Mouse (Mus musculus): ENCODE data around the gene Dnase1l1. TPM values are rescaled to one million over a fixed set of nuclear protein-coding genes. Genes with fewer than 3 reads are reported as not detected.

Gene Dnase1l1
- polyA plus RNA-seq, 1 experiment from 2014 or later = 26.2 TPM

DNA sequence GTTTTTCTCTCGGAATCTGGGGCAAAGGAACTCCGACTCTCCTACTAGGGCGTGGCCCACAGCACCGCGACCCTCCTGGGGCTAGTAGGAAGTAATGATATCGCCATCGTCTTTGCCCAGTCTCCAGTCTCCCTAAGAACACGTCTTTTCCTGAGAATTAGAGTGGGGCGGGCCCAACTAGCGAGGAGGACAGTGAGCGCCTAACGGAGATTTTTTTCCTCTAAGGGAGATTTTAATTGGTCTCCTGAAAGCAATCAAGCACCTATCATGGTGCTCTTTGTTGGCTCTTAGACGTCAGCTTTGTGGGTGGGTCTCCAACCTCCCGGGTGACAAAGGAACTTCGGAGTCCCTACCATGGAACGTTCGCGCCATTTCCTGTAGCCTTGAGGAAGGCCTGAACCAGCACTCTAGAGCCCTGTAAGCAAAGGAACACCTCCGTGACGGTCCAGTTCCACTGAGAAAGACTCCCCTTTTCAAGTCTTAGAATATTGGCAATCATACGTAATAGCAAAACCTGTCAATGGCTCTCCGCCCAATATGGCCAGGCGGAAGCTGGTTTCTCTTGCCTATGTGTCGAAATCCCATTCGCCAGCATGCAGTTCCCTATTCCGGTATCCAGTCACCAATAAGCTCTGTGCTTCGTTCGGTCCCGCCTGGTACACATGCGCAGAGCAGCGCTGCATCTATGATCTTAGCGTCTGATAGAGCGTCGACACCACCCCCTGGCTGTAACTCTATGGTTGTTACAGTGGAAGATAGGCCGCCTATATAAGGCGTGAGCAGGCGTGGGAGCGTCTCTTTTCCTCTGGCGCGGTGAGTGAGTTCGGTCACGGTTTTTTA, 11.9 kb downstream of the Dnase1l1 start, which contains the start of gene Rpl10:
TSS of gene Rpl10 (plus strand) at position 751 of the 840 bp plus-strand sequence.
- no peaks in the 10 kb centered on the region for H3K9me3 ChIP-seq (ENCODE audit: control insufficient read depth)
- WGBS = 20% methylated on average over 42 of the region's 42 CpGs
- peak; percentile 95 for ATAC-seq
- H3K9ac ChIP-seq (ENCODE audit: low read depth, low read length) = peak within 1 kb of the TSS; percentile 57
- peak within 1 kb of the TSS; percentile 56 for H3K4me3 ChIP-seq (ENCODE audit: low read depth, low read length)
- peak within 1 kb of the TSS; percentile 61 for H3K4me2 ChIP-seq (replicated peaks; ENCODE audit: low read depth)
- H3K27me3 ChIP-seq (replicated peaks; ENCODE audit: control insufficient read depth, insufficient read depth, low read length) = no peaks in the 10 kb centered on the region
- H3K4me1 ChIP-seq (replicated peaks; ENCODE audit: control insufficient read depth, insufficient read depth, low read length) = no peaks in the 10 kb centered on the region
- TF ChIP-seq CTCF (IDR thresholded peaks at IDR 0.05; ENCODE audit: low read depth) = peak; percentile 65
- H3K36me3 ChIP-seq (ENCODE audit: control insufficient read depth, insufficient read depth) = peaks cover 3% of the 10 kb centered on the region; the same call in 1 of the 2 replicates
- H3K27ac ChIP-seq (ENCODE audit: low read depth, low read length) = peak within 1 kb of the TSS; percentile 88

DNA sequence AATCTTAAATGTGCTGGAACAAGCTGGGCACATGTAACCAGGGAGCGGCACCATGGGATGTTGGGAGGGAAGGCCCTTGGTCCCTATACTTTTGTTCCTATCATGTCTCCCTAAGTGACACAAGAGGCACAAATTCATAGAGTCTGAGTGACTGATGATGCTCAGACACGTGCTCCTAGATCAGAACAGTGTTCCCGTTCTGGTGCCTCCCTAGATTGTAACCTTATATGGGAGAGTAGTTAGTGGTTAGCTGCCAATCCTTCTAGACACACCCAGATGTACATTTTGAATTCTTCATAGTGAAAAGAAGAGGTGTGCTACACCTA, 12.4 kb downstream of the Dnase1l1 start:
- whole genome bisulfite sequencing = 34% methylated on average over 3 of the region's 3 CpGs
- H3K27me3 ChIP-seq (replicated peaks; ENCODE audit: control insufficient read depth, insufficient read depth, low read length) = no peaks in the 10 kb centered on the region
- no peaks in the 10 kb centered on the region for H3K4me1 ChIP-seq (replicated peaks; ENCODE audit: control insufficient read depth, insufficient read depth, low read length)
- peaks cover 3% of the 10 kb centered on the region; the same call in 1 of the 2 replicates for H3K36me3 ChIP-seq (ENCODE audit: control insufficient read depth, insufficient read depth)
- peak overlapping the region; percentile 88 for H3K27ac ChIP-seq (ENCODE audit: low read depth, low read length)
- peak; percentile 31 for ATAC-seq
- H3K4me3 ChIP-seq (ENCODE audit: low read depth, low read length) = peak overlapping the region; percentile 36
- peak overlapping the region; percentile 61 for H3K4me2 ChIP-seq (replicated peaks; ENCODE audit: low read depth)
- H3K9ac ChIP-seq (ENCODE audit: low read depth, low read length) = peak overlapping the region; percentile 42; the same call in 1 of the 2 replicates
- no peak for TF ChIP-seq CTCF (IDR thresholded peaks at IDR 0.05; ENCODE audit: low read depth)
- H3K9me3 ChIP-seq (ENCODE audit: control insufficient read depth) = no peaks in the 10 kb centered on the region

DNA sequence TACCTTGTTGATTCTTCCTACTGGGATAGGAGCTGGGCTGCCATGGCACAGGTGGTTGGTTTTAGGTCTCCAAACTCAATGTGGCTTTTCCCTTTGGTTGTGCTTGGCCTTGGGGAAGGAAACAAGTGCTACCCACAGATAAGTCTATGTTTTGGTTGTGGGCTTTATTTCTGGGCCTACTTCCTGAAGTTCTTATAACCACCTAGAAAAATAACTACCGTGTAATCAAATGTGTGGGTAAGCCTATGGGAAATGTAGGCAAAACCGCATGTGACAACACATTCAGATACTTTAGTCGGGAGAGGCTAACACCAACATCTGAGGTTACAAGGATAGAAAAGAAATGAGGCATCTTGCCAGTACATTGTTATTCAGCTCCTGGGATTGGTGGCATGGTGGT, 24.4 kb downstream of the Dnase1l1 start:
- Histone ChIP-seq H3K27me3 (replicated peaks; ENCODE audit: control insufficient read depth, insufficient read depth, low read length) (no peaks in the 10 kb centered on the region), H3K9ac (ENCODE audit: low read depth, low read length) (no peak overlapping the region), H3K36me3 (ENCODE audit: control insufficient read depth, insufficient read depth) (0 out of 2 replicates have a peak, but pooled peaks cover 5% of the 10 kb centered on the region), H3K27ac (ENCODE audit: low read depth, low read length) (no peak overlapping the region), H3K4me2 (replicated peaks; ENCODE audit: low read depth) (no peak overlapping the region), H3K4me1 (replicated peaks; ENCODE audit: control insufficient read depth, insufficient read depth, low read length) (no peaks in the 10 kb centered on the region), H3K9me3 (ENCODE audit: control insufficient read depth) (no peaks in the 10 kb centered on the region), H3K4me3 (ENCODE audit: low read depth, low read length) (no peak overlapping the region)
- WGBS = 92% methylated on average over 3 of the region's 3 CpGs
- no peak for TF ChIP-seq CTCF (IDR thresholded peaks at IDR 0.05; ENCODE audit: low read depth)
- no peak for ATAC-seq

DNA sequence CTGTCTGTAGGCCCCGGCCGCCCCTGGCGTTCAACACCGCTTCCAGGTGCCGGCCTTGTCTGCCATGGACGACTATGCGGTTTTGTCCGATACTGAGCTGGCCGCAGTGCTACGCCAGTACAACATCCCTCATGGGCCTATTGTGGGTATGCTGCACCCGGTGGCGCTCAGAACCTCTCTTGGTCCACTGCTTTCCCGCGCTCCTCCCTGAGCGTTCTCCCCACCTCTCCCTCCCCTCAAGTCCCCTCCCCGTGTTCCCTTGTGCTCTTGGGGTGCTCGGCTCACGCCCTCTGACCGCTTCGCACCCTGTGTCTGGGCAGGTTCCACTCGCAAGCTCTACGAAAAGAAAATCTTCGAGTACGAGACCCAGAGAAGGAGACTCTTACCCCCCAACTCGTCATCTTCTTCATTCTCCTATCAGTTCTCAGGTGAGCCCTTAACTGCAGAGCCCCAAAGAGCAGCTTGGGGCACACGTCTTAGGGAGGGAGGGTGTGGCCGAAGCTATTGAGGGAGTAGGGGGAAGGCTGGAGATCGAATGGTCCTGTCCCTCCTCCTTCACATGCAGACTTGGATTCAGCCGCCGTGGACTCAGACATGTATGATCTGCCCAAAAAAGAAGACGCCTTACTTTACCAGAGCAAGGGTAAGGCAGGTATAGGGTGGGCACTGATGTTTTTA, 27.1 kb downstream of the Dnase1l1 start:
- H3K4me2 ChIP-seq (replicated peaks; ENCODE audit: low read depth) = peak overlapping the region; percentile 66
- ATAC-seq = peak; percentile 67
- peak overlapping the region; percentile 56 for H3K4me3 ChIP-seq (ENCODE audit: low read depth, low read length)
- peak overlapping the region; percentile 66 for H3K9ac ChIP-seq (ENCODE audit: low read depth, low read length)
- H3K9me3 ChIP-seq (ENCODE audit: control insufficient read depth) = no peaks in the 10 kb centered on the region
- WGBS = 21% methylated on average over 31 of the region's 31 CpGs
- H3K27ac ChIP-seq (ENCODE audit: low read depth, low read length) = peak overlapping the region; percentile 86
- no peaks in the 10 kb centered on the region for H3K4me1 ChIP-seq (replicated peaks; ENCODE audit: control insufficient read depth, insufficient read depth, low read length)
- H3K36me3 ChIP-seq (ENCODE audit: control insufficient read depth, insufficient read depth) = 0 out of 2 replicates have a peak, but pooled peaks cover 5% of the 10 kb centered on the region
- H3K27me3 ChIP-seq (replicated peaks; ENCODE audit: control insufficient read depth, insufficient read depth, low read length) = no peaks in the 10 kb centered on the region
- TF ChIP-seq CTCF (IDR thresholded peaks at IDR 0.05; ENCODE audit: low read depth) = no peak

DNA sequence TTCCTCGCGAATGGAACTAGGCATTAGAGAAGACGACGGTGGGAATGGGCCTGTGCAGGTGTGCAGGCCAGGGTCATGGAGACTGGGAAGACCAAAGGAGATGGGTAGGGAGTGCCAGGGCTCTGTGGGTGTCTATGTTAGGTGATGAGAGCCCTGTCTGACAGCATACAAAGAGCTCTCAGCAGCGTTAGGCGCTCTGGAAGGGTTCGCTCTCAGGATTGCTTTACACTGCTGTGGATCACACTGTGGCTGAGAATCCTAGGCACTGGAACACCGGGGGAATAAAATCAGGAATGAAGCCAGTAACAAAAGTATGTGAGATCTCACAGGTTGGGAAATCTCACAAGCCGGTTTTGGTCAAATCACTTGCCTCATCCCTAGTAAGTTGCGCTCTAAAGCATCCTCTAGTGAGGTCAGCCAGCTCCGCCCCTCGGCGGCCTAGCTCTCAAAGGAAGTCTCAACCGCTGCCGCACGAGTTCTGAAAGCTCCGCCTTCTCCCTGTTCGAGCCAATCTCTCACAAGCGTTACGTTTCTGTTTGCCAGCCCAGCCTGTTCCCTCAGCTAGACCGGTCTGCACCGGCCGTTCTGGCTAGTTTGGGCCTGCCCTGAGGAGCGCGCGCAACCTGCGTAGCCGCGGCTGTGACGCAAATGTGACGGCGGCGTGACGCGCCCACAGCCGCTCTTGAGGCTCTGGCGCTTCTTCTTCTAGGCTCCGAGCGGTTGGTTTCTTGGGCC, 27.8 kb downstream of the Dnase1l1 start, which contains the start of gene Emd:
TSS of gene Emd (plus strand) at position 535 of the 735 bp plus-strand sequence.
- Histone ChIP-seq H3K27ac (ENCODE audit: low read depth, low read length) (peak within 1 kb of the TSS; percentile 86), H3K36me3 (ENCODE audit: control insufficient read depth, insufficient read depth) (0 out of 2 replicates have a peak, but pooled peaks cover 5% of the 10 kb centered on the region), H3K9ac (ENCODE audit: low read depth, low read length) (peak within 1 kb of the TSS; percentile 66), H3K4me2 (replicated peaks; ENCODE audit: low read depth) (peak within 1 kb of the TSS; percentile 66), H3K4me1 (replicated peaks; ENCODE audit: control insufficient read depth, insufficient read depth, low read length) (no peaks in the 10 kb centered on the region), H3K27me3 (replicated peaks; ENCODE audit: control insufficient read depth, insufficient read depth, low read length) (no peaks in the 10 kb centered on the region), H3K9me3 (ENCODE audit: control insufficient read depth) (no peaks in the 10 kb centered on the region), H3K4me3 (ENCODE audit: low read depth, low read length) (peak within 1 kb of the TSS; percentile 56)
- ATAC-seq = peak; percentile 98
- 29% methylated on average over 39 of the region's 39 CpGs for WGBS
- no peak for TF ChIP-seq CTCF (IDR thresholded peaks at IDR 0.05; ENCODE audit: low read depth)

All from intestine, postnatal 0 days (tissue).